Mouse (Mus musculus) spleen, postnatal 0 days (tissue): Measurements from ENCODE around the gene Xirp2. TPM values are rescaled to one million over a fixed set of nuclear protein-coding genes. Genes with fewer than 3 reads are reported as not detected.

ENCODE experiments used
- polyA plus RNA-seq: library from polyadenylated mRNA; unstranded; fragments of >200 nt; fragmentation: Nextera tagmentation; extraction: Ambion mirVana; gene quantifications from 2 replicates; pipeline ENCODE4 v1.2.1, GENCODE M21; 2015

The Xirp2 gene
- polyA plus RNA-seq = not detected in 2 replicates

GRCm38 (mm10) chr2:67445780-67446179 is at the start of gene Xirp2:
TSS of gene Xirp2 (plus strand) at chr2:67446002.

GRCm38 (mm10) chr2:67413425-67413824 is 32.4 kb upstream of the Xirp2 start, which contains the start of gene Gm21830:
TSS of gene Gm21830 (plus strand) at chr2:67413725.

GRCm38 (mm10) chr2:67433081-67433480 is 12.7 kb upstream of the Xirp2 start, which contains the start of gene Gm26727:
TSS of gene Gm26727 (minus strand) at chr2:67433181.

GRCm38 (mm10) chr2:67565480-67566331 is 119.9 kb downstream of the Xirp2 start, which contains the start of gene B3galt1:
TSS of gene B3galt1 (plus strand) at chr2:67565871.

Other genes starting within 250 kb of the Xirp2 start
- gene Gm21830, start 32.3 kb upstream of the Xirp2 start, polyA plus RNA-seq = not detected in 2 replicates
- not detected in 2 replicates for gene Gm26727, start 12.8 kb upstream of the Xirp2 start, polyA plus RNA-seq
- 2.6 and 3.4 TPM in 2 replicates for gene B3galt1, start 119.9 kb downstream of the Xirp2 start, polyA plus RNA-seq